Mouse (Mus musculus): ENCODE measurements around the gene Lamtor3.
"Not testable (repeated sequence)": the region's sequence is repeated elsewhere in the genome, so short reads cannot be mapped to it uniquely, and the experiment has no call there.

Gene Lamtor3

DNA sequence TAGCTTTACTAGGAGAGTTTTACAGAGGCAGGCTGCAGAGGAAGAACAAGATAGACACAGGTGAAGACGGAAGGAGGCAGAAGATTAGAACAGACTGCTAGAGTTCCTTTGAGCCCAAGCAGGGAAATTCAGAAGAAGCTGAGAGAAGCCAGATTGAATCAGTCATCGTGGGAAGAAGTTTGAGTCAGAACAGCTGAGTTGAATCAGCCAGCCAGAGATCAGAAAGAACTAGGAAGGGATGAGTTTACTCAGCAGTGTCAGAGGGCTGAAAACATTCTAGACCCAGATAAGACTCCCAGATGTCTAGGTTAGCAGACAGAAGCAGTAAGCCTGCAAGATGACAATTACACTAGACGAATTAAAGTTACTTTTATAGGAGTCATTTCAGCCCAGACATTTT lies 15.7 kb downstream of the Lamtor3 start:
- DNase-seq (ENCODE audit: low spot score in 2 of 2), result no peak

DNA sequence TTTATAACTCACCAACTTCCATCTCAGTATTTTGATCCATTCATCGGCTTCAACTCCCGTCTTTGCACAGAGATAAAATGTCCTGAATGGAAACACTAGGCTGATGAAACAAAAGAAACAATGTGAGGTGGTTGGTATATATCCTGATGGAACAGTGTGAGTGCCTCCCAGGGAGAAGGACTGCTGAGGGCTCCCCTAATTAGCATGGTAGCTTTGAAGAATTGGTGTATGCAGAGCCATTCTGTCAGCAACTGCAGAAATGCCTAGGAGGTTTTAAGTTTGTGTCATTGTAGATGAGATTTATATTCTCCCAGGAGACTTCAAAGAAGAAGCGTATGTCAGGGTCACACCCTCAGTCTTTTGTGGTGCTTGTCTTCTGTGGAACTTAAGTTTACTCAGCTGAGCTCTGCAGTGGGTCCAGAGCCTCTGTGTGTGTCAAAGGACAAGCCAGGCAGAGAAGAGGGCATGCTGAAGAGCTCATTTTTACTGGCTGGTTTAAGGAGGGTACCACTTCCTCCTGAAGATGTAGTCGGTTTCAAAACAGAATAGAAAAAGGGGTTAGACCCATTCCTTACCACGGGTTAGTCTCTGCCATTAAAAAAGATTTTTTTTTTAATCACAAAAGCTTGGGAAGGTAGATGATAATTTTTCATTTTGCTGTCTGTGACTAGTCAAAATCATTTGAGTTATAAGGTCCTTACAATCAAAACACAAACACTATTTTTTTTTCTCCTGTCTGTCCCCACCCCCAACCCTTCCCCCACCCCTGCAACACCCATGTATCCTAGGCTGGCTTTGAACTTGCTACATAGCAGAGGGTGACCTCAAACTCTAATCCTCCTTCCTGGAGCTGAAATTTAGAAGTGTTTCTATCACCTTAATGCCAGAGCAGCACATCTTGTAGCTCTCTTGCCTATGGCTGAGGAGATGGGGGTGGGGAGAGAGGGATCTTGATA lies 17.5 kb downstream of the Lamtor3 start:
- no peak for DNase-seq (ENCODE audit: low spot score in 2 of 2)

DNA sequence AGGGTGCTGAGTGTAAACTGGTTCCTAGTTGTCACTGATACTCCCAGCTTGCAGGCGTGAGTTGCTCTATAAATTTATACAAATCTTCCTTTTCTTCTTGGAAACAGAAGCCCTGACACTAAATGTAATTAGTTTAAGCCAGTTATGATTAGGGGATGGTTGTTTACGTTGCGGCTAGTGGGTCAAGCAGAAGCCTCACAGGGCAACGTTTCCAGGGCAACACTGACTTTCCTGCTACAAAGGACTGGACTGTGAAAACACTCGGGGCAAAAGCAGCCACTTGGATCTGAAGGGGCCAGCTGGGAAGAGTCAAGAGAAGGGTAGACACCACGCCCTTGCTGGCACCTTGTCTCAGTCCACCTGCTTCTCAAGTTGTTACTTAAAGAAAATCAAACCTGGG lies 18.2 kb downstream of the Lamtor3 start:
- no peak for DNase-seq (ENCODE audit: low spot score in 2 of 2)

DNA sequence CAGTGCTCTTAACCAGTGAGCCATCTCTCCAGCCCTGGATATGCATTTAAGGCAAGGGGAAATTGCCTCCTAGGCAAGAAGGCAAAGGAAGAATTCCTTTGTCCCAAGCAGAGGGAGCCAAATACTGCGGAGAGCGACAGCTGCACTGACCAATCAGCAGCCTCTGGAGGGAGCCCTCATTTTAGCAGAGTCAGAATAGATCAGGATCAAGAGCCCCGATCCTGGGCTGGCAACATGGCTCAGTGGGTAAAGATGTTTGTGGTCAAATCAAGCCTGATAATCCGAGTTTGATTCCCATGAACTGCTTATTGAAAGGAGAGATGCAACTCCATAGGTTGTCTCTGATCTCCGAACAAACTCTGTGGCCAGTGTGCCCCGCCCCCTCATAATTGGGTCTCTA lies 20.3 kb downstream of the Lamtor3 start:
- DNase-seq (ENCODE audit: low spot score in 2 of 2), result peak in 1 of 2 experiments; percentile 24

DNA sequence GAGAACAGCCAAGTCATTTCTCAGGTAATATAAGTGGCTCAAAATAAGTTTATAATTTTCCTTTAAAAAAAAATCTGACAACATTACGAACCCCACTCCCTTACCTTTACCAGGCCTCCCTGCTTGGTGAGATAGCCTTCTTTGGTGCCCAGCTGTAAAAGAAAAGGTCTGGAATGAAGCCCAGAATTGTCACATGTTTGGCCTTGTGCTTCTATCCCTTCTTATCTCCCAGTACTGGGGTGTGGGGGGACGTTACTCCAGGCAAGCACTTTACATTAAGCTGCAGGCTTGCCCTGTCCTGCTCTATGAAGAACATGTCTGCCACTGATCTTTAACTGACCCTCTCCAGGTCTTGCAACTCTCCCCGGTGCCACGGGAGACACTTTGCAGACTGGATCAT lies 22.5 kb downstream of the Lamtor3 start:
- DNase-seq (ENCODE audit: low spot score in 2 of 2), result no peak

DNA sequence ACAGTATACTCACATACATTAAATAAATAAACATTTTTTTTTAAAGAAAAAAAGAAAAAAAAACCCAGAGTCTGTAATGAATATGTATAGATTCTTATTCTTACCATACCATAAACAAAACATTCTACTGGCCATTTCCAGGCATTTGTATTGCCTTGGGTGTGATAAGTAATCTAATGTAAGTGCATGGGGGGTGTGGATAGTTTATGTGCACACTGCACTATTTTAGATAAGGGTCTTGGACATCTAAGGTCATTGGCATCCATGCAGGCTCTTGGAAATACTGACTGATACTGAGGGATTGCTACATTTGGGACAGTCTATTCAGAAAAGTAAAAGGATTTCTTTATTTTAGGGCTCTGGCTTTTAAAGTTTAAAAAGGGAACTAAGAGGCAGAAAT lies 23.2 kb downstream of the Lamtor3 start:
- DNase-seq (ENCODE audit: low spot score in 2 of 2), result no peak

DNA sequence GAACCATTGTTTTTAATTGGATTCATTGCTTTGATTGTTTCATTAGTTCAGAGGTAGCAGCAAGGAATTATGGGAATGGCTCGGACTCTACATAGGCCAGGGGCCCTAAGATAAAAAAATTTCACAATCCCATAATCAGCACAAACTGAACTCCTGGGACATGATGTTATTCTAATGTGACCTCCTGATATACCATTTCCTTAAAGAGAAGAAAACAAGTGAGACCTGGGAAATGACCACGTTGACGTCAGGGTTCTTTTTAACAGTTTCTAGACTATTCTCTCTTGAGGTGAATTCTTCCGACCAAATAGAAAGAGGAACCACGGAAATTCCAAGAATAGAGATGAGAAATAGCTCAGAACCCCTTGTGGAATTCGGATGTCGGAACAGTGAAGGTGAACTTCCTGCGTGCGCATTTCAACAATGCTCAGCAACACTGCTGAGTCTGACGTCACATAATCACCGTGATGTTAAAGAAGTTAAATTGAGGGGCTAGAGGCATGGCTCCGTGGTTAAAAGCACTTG lies 23.9 kb downstream of the Lamtor3 start:
- no peak for DNase-seq (ENCODE audit: low spot score in 2 of 2)

DNA sequence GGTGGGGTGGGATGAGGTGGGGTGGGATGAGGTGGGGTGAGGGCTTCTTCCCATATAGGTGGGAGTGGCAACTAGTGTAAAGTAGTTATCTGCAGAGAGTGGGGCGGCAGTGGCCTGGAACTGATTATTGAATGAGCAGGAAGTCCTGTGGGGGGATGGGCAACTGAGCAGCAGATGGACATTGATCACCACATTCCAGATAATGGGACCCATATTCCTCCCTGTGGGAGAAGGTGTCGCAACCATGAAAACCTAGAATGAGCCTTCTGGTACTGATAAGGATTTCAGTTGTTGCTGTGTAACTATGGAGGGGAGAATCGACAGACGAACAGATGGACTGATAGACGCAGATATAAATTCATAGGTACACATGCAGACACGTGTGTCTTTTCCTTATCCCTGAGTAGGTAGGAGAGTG lies 25.4 kb downstream of the Lamtor3 start:
- no peak for DNase-seq (ENCODE audit: low spot score in 2 of 2)

DNA sequence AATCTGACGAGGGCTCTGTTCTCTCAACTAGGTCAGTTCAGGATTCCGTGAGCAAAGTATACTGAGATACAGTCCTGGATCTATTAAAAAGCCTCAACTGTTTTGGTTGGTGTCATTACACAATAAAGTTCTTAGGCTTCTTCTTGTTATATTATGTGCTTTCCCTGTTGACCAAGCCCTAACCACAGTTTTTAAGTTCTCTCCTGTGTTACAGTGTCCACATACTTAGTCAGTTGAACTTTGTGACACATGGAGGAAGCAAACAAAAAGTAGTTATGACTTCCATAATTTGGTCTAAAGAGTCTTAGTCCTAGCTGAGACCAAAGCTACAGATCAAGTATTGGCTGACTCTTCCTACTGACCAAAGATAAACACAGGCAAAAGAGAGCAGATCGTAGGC lies 28.5 kb downstream of the Lamtor3 start:
- DNase-seq (ENCODE audit: low spot score in 2 of 2), result no peak

DNA sequence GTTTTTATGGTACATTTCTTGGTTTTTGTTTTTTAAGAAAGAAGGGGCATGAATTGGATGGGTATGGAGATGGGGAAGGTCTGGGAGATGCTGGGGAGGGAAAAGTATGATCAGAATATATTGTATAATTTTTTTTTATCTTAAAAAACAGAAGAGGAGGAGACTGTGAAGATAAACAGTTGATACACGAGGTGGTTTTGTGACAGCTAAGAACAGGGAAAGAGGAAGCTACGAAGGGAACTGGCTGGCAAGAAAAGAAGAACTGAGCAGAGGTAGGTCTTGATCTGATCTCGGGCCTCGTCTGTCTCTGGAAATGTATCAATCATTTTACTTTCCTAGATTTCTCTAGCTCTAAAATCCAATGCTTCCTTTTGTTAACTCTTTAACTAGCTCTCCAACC lies 29.2 kb downstream of the Lamtor3 start:
- DNase-seq (ENCODE audit: low spot score in 2 of 2), result no peak

DNA sequence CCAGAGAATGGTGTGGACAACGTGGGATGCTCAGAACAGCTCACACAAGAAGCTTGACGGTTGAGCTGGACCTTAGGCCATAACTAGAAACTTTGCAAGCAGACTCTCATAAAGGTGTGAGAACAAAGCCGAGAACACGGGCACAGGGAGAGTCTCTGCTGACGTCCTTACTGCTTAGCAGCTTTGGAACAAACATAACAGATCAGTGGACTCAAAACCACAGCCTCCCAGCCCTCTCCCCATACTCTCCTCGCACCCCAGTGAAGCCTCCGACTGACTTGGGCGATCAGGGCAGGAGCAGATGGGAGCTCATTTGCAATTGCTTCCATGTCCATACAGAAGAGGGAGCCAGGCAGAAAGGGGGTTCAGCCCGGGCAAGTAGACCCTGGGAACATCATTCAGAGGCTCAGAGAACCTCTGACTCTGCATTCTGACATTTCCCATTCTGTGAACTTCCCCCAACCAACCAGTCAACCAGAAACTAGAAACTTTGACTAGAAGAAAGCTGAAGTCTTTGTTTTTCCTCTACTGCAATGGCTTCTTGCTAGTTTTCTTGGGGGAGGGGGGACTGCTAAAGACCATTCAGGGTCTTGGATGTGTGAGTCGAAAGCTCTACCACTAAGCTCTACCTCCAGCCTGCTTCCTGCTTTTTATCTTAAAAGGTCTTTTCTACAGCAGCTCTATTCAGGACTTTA lies 32.0 kb downstream of the Lamtor3 start:
- DNase-seq (ENCODE audit: low spot score in 2 of 2), result no peak

DNA sequence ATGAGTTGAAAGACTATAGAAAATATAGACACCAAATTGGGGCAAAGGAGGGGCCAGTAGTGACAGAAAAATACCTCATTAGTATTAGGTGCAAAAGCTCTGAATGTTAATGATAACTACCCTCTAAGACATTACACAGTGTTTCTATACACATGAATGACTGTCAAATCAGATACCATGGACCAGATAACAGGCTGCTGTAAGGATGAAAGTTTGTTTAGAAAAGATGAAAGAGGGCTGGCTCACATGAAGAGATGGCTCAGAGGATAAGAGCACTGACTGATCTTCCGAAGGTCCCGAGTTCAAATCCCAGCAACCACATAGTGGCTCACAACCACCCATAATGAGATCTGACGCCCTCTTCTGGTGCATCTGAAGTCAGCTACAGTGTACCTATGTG lies 33.0 kb downstream of the Lamtor3 start:
- not testable (repeated sequence) for DNase-seq (ENCODE audit: low spot score in 2 of 2)

DNA sequence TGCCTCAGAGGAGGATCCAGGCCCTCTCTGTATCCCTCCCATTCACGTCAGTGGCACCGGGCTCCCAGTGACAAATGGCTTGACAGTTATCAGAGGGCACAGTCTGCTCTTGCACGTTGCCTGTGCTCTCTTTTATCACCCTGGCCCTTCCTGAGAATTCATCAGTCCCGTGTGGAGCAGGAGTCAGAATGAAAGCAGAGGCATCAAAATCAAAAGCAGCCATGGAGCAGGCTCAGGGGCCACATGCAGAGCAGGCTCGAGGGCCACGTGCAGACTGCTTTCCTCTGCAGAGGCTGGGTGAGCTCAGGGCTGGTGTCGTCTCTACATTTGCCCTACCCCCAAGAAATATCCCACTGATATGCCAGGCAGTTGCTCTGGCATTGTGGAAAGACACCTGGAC lies 33.5 kb downstream of the Lamtor3 start:
- DNase-seq (ENCODE audit: low spot score in 2 of 2), result no peak

DNA sequence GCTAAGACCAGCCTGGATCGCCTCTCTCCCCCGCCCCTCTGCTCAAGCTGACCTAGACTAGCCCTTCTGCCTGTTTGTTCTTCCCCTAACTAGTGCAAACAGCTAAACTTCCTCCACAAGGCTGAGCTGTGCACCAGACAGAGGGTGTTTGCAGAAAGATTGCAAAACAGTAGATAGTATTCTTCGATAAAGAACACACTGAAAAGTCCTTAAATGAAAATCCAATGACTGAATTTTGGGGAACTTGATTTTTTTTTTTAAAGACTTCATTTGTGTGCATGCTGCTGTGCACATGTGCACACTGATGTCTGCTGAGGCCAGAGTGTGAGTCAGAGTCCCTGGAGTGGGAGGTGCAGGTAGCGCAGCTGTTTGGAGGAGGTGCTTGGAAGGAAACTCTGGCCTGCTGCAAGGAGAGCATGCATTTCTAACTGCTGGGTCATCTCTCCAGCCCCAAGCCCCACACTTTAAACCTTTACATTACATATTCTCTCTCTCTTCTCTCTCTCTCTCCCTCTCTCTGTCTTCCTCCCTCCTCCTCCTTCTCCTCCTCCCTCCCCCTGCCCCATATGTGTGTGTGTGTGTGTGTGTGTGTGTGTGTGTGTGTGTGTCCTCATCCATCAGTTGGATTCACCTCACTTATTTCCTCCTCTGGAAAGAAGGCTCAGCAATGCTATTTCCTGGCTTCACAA lies 34.1 kb downstream of the Lamtor3 start:
- no peak for DNase-seq (ENCODE audit: low spot score in 2 of 2)

DNA sequence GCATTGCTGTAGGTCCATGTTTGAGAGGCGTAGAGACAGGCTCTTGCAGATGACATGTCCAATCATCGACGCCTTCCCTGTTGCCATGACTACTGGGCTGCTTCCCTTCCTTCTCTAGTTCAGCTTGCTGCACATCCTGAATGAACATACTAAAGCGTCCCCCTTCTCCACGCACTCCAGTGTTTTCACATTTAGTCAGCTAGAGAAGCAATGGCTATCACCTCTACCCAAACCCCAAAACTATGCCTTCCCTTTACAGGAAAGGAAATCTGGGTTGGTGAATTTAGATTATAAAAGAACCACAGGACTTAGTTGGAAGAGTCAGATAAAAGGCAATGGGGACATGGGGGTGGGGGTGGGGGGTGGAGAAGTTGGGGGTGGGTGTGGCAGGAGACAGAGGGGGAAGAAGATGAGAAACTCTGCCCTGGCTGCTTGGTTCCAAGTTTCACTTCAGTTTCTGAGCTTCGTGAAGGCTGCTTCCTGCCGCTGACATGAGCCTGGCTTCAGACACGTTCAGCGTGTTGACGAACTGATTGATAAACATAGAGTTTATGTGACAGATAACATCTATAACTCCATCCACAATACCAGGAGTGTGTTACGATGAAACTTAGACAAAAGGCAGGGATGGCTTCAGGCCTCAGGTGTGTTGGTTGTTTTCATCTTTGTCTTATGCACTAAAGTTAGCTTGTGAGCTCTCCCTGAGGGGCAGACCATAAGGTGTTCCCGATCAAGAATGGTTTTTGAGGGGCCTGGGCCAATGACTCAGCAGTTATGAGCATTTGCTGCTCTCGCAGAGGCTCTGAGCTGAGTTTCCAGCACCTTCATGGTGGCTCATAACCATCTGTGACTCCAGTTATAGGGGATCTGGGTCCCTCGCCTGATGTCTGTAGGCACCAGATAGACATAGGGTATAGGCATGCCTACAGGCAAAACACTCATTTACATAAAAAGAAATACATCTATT lies 34.9 kb downstream of the Lamtor3 start:
- peak in 1 of 2 experiments; percentile 49 for DNase-seq (ENCODE audit: low spot score in 2 of 2)

DNA sequence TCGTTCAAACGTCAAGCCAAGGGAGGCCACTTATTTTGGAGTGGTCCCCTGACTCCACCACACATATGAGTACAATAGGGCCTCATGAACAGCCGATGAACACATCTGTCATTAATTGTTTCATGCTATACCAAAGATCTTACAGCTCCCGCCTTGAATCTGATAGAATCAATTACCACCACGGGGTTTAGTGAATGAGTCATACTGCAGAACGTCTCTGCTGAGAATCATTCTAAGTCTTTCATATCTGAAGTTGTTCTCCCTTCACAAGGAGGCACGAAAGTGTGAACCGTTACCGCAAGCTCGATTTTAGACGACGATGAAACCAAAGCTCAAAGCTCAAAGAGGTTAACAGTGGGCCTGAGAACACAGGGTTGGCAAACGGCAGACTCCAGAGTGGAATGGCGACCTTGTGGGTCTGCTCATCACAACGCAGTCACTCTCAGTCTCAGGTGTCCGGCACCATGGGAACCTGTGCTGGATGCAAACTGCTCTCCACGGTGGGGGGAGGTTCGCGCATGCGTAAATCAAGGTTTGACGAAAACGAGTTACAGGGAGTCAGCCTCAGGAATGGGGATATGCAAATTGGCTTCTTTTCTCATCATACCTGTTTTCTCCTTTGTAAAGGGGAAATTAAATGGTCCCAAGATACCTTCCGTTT lies 36.1 kb downstream of the Lamtor3 start:
- DNase-seq (ENCODE audit: low spot score in 2 of 2), result no peak

DNA sequence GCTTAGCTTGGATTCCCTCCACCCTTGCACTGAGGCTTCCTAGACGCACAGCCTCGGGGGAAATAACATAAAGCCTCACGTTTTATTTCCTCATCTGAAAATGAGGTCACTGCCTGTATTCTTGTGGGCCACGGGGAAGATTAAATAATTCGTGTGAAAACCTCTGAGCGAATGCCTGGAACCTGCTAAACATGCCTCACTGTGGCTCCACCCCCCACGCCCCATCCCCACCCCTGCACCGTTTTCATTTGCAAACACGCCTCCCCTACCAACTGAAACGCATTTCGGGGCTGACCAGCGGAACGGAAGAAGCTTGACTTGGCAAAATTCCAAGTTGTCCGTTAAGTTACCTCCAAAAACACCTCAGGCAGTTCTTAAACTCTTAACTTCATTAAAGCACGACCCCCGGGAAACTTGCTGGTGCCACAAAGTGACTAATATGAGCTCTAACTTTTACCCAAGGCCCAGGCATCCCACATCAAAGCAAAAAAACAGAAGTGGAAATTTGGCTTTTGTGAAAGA lies 37.3 kb downstream of the Lamtor3 start:
- DNase-seq (ENCODE audit: low spot score in 2 of 2), result no peak

DNA sequence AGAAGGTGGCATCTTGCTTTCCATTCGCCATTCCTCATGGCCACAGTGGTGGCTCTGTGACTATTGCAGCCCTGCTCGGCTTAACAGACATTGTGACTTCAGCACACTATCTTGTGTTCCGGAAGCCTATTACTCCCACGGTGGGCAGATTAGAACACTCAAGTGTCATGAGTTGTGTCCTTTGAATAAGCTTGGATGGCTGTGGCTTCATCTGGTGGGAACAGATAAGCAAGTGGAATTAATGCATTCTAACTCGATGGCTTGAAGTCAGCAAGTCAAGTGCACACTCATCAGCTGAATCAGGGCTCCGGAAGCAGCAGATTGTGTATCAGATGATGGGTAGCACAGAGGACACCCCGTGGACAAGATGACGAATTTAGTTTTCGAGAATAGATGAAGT lies 39.6 kb downstream of the Lamtor3 start:
- no peak for DNase-seq (ENCODE audit: low spot score in 2 of 2)

DNA sequence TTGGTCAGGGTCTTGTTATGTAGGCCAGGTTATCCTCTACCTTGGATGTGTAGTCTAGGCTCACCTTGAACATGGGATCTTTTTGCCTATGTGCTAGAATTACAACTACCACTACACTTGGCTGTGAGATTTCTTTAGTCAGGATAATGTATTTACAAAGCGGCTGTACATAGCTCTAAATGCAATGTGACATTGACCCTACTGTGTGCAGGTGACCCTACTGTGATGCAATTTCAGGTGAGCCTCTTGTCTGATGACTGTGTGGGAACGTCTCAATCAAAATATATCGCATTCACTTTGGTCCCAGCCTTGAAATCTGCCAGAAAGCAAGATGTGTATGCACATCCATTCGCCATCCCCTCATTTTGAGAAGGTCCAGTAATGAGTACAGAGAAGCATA lies 40.0 kb downstream of the Lamtor3 start:
- DNase-seq (ENCODE audit: low spot score in 2 of 2), result no peak

DNA sequence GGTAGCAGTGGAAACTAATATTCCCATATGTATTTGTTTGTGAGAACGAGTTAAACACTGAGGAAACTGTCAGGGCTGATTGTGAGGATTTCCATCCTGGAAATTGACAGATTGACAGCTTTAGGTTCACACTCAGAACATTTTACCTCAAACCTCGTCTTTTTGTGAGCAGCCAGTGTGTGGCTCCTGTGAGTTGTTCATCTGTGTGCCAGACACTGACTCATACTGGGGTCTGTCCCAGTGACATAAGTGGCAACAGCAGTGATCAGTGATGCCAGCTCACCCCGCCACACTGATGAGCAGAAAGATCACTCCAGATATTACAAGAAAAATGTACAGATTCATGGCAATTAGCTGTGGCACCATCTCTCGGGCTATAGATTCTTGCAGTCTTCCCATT lies 41.1 kb downstream of the Lamtor3 start:
- no peak for DNase-seq (ENCODE audit: low spot score in 2 of 2)

All from frontal cortex, postnatal 25 days (tissue).